Mouse (Mus musculus): ENCODE measurements around the gene Elf5. TPM values are rescaled to one million over a fixed set of nuclear protein-coding genes. Genes with fewer than 3 reads are reported as not detected.

The Elf5 gene
- total RNA-seq, 2 experiments from 2014 or later, result 1.1 TPM

Other genes starting within 250 kb of the Elf5 start
- under 1 TPM; 0.18 to 0.23 TPM for gene Ehf, start 108.4 kb upstream of the Elf5 start, total RNA-seq (2021)
- gene Cat, start 73.5 kb downstream of the Elf5 start, total RNA-seq (2021), result 10 to 100 TPM; 42.4 to 45.3 TPM
- 10 to 100 TPM in 1 of 2 experiments, 1 to 10 TPM in 1; 9.8 to 11.4 TPM for gene Abtb2, start 154.6 kb downstream of the Elf5 start, total RNA-seq (2021)

All from left cerebral cortex, postnatal 25 days (tissue).